Mouse (Mus musculus): ENCODE measurements at regions not wholly inside any gene's neighbourhood (a gene's known extent, or its start where the extent isn't known, plus 50 kb on each side); places are given as distances from the start of the nearest gene placed in this dataset.

GRCm38 (mm10) chr10:118622131-118622530 lies 181.3 kb downstream of the Ifng start:
- no peak for DNase-seq (ENCODE audit: low spot score in 2 of 2)

DNA sequence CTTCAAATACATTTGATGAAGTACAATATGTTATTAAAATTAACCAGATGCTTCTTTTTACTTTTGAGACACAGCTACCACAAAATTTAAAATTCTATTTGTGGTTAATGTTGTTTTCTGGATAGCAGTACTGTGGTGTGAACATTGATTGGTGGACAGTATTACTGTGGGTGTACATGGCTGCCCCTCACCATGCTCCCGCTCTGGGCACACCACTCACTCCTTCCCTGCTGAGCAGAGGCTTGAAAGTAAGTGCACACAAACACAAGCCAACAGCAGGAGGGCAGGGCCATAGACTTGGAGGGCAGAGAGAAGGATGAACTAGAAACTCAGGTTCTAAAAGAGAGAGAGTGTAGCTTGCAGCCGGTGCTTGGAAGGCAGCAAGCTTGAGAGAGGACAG lies 182.1 kb downstream of the Ifng start:
- no peak for DNase-seq (ENCODE audit: low spot score in 2 of 2)

DNA sequence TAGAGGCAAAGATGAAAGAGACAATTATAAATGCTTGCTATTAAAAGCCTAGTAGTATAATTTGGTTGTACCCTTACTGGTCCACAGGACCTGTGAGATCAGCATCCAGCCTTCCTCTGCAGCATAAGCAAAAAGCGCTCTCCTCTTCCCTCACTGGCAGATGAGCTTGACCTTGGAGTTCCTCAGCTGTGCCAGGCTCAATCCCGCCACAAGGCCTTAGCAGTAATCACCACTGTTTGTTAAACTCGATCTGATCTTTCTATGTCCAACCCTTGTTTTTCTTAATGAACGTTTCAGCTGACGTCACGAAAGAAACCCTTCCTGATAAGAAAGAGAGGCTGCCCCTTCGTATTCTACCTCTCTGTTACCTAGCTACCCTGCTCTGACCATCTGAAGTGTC lies 183.5 kb downstream of the Ifng start:
- DNase-seq (ENCODE audit: low spot score in 2 of 2): peak in 1 of 2 experiments; percentile 11

- DNase-seq (ENCODE audit: low spot score in 2 of 2): no peak
Measured at GRCm38 (mm10) chr10:118628000-118628399, 187.2 kb downstream of the Ifng start.

DNA sequence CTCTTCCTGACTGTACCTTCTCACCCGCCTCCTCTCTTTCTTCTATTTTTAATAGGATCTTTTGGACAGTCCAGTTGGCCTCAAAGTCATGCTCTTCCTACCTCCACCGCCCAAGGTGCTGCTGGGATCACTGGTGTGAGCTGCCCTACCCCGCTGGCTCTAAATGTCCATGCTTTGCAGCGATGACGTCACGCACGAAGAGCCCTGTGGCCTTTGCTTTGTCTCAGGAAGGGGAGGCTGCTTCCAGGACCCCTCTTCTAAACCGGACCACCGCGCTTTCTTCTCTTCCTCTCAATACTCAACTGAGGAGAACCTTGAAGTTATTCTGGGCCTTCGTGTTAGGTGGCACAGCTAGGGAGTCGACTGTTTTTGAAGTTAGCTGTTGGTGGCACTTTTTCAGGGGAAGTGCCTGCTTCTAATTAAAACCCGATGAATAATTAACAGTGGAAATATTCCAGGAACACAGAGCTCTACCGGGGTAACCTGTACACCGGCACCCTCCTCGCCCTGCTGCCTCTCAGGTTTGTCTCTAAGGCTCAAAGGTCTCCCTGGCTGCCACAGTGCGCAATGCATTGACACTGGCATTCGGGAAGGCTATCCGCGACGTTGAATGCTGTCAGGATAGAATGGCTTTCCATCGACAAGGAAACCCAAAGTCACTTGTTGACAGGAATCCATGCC lies 188.7 kb downstream of the Ifng start:
- no peak for DNase-seq (ENCODE audit: low spot score in 2 of 2)

GRCm38 (mm10) chr10:118631786-118632185 lies 190.9 kb downstream of the Ifng start:
- DNase-seq (ENCODE audit: low spot score in 2 of 2): no peak

GRCm38 (mm10) chr10:118632187-118632586 lies 191.3 kb downstream of the Ifng start:
- no peak for DNase-seq (ENCODE audit: low spot score in 2 of 2)

DNA sequence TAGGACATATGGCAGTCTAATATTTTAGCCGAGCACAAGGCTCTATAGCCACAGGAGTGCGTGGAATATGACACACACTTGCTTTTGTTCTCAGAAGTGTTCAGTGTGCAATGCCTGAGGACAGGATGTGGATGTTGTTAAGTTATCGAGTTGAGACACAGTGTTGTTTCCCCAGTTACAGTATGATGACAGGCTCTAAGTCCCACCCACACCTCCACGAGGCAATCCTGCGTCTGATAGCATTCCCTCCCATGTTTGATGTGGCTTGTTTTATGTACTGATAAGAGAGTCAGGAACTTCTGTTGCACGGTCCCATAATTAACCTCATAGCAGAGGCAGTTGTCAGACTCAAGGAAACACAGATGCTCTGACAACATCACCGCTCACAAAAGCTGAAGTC lies 192.6 kb downstream of the Ifng start:
- DNase-seq (ENCODE audit: low spot score in 2 of 2): no peak

DNA sequence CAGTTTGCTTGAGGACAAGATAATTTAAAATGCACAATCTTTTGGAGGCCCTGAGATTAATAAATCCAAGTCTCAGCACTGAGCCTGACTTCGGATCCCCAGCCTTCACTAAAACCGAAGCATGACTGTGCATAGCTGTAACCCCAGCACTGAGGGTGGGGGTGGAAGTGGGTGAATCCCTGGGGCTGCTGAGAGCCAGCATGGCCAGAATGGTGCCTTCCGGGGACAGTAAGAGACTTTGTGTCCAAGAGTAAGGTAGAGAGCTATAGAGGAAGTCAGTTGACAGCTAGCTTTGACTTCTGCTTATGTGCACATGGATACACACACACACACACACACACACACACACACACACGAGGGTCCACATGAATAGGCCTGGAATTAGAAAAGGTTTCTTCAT lies 198.3 kb downstream of the Ifng start:
- DNase-seq (ENCODE audit: low spot score in 2 of 2): no peak

GRCm38 (mm10) chr10:118640121-118640809 lies 199.4 kb downstream of the Ifng start:
- no peak for DNase-seq (ENCODE audit: low spot score in 2 of 2)

GRCm38 (mm10) chr10:118640810-118641427 lies 200.1 kb downstream of the Ifng start:
- no peak for DNase-seq (ENCODE audit: low spot score in 2 of 2)

DNA sequence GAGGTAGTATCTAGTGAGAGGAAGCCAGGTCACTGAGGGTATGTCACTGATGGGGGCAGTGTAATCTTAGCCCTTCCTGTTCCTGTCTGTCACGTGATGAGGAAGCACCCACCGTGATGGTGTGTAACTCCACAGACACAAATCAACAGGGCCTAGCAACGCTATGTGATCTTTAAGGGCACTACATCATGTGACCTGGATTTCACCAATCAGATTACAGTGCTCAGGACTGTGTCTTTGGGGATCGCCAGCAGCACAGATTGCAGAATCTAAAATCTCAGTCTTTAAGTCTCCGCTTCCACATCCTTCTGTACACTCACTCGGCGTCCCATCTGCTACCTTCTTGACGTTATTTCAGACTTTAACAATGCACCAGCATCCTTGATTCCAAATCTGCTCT lies 202.8 kb downstream of the Ifng start:
- DNase-seq (ENCODE audit: low spot score in 2 of 2): no peak

GRCm38 (mm10) chr10:118648111-118648510 lies 207.3 kb downstream of the Ifng start:
- no peak for DNase-seq (ENCODE audit: low spot score in 2 of 2)

DNA sequence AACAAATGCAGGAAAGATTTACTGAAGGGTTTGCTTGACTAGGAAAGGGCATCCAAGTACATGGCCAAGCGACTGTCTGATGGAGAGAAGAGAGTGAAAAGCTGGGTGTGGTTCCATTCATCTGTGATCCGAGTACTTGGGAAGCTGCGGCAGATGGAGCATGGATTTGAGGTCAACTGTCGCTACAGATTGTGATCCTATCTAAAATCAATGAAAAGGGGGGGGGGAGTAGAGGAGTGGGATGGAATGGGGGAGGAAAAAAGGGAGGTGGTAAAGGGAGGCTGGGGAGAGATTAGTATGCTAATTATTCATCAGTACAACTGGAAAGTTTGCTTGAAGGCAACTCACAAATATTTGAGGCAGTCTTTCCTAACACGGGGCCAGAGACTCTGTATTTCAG lies 213.4 kb downstream of the Dyrk2 start:
- DNase-seq (ENCODE audit: low spot score in 2 of 2): no peak

DNA sequence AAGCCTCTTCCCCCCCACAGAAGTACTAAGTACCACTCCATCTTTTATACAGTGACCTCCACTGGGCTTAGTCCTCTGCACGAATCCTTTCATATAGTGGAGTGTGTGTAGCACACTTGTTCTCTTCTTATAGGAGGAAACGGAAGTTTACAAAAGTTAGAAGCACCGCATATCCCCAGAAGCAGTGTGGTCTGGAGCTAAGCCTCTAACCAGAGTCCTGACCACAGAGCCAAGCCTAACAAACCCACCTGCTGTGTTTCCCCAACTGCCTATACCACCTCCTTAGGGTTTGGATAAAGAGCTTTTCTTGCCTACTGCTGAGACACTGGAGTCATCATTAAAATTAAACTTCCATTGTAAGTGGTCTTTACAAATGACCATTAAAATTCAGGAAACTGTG lies 204.0 kb downstream of the Dyrk2 start:
- DNase-seq (ENCODE audit: low spot score in 2 of 2): no peak

DNA sequence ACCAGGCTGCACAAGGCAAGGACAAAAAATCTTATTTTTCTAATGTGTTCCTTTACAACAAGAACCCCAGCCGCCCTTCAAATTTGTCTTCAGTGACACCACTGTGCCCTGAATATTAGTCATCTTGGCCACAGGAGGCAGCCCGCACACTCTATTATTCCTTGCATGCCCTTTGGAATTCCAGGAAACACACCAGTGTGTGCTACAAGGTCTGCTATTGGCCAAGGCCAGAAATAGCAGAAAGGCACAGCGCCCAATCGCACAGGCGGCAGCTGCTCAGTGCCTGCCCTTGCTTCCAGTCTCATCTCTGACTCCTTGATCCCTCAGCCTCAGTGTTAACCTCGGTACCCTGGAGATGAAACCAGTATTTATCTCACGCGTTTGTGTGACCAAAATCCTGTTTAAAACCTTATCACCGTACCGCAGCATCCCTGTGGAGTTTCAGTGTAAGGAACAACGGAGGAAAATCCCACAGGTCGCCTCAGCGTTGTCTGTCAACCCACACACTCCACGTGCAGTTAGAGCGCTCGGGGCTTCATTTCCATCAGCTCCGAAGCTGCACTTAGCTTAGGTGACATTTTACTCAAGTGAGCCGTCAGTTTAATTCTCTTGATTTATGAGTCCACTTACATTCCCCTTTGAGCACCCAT lies 194.1 kb downstream of the Dyrk2 start:
- DNase-seq (ENCODE audit: low spot score in 2 of 2): peak in 1 of 2 experiments; percentile 43

GRCm38 (mm10) chr10:118678750-118679418 lies 191.1 kb downstream of the Dyrk2 start:
- DNase-seq (ENCODE audit: low spot score in 2 of 2): no peak

GRCm38 (mm10) chr10:118679507-118679906 lies 190.5 kb downstream of the Dyrk2 start:
- DNase-seq (ENCODE audit: low spot score in 2 of 2): no peak

DNA sequence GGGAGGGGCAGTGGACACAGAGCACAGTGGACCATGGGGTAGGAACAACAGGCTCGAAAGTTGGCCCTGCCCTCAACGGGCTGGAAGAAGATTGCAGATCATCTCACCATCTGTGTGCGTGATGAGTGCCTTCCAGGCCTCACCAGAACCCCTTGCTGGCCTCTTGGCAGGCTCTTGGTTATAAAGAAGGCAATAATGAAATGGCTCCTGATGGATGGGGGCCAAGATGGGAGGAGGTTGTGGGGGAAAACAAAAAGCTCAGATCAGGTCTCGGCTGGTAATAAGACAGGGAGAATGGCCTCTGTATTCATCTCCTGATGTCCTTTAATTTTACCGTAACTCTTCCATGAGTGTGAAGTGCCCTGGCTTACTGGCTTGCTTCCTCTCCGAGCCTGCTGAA lies 189.1 kb downstream of the Dyrk2 start:
- no peak for DNase-seq (ENCODE audit: low spot score in 2 of 2)

GRCm38 (mm10) chr10:118683356-118683755 lies 186.7 kb downstream of the Dyrk2 start:
- no peak for DNase-seq (ENCODE audit: low spot score in 2 of 2)

GRCm38 (mm10) chr10:118699292-118699691 lies 170.7 kb downstream of the Dyrk2 start:
- DNase-seq (ENCODE audit: low spot score in 2 of 2): no peak
